Mouse (Mus musculus): ENCODE measurements around the gene Usp8.
A peak's percentile ranks its signal among the peaks of the same experiment; 100 is the strongest.

Usp8 gene

DNA sequence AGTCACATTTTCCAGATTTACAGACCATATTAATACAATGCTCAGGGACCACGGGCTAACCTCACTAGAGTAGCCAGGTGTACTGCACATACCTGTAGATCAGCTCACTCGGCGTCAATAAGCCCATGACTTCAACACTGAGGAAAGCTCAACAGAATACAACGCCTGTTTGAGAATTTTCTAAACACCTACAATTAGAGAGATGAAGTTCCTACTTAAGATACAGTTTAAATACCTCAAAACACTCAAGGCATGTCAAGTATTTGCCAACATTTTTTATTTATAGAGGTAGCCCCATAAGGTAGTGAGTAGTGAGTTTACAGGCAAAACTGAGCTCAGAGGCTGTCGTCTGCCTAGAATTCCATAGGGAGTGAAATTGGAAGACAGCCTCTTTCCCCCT lies 36.3 kb downstream of the Usp8 start:
- no peak for DNase-seq

DNA sequence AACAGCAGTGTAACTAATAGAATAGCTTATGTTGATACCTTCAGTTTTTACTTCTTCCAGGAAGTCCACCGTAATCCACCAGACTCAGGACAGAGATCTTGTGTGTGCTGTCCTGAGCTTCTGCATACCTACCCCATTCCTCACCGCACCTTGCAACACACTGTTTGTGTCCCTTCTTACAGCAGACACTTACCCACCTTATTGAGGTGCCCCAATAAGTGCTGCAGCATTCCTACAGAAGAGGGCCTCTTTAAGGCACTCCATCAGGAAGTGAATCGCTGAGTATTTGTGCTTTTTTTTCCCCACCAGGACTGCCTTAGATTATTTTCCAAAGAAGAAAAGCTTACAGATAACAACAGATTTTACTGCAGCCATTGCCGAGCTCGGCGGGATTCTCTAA lies 48.5 kb downstream of the Usp8 start:
- peak; percentile 48 to 64 for DNase-seq

DNA sequence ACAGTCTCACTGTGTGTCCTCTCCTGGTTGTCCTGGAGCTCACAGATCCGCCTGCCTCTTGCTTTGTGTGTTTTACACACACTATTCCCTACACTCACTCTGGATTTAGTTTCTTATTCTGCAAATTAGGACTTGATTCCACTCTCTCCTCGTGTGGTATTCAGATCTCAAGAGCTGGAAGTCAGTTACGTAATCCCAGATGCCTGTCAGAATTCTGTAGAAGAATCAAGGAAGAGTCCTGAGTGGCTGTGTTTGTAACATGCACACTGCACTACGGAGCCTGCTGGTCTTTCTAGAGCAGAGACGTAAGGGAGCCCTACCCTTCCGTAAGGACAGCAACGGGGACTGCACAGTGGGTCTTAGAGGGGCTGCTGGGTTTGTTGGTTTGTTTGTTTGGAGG lies 52.2 kb downstream of the Usp8 start:
- no peak for DNase-seq

- DNase-seq = no peak
These were observed 58.9 kb downstream of the Usp8 start for GRCm38 (mm10) chr2:126765867-126766582.

DNA sequence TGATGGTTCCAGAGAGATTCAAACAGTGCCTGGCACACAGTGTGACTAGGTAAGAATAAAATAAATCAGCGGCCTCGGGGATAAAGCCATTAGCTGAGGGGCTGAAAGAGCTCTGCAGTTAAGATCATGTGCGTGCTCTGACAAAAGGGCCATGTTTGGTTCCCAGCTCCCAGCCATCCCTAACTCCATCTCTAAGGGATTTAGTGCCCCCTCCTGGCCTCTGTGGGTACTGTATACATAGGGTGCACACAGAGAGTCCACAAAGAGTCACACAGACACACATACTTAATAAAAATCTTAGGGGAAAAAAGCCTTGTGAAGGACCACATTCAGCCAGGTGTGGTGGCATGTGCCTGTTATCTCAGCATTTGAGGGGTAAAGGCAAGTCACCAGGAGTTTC lies 60.5 kb downstream of the Usp8 start:
- DNase-seq = no peak

- DNase-seq = no peak
These were observed 61.1 kb downstream of the Usp8 start for GRCm38 (mm10) chr2:126768194-126768593.

- no peak for DNase-seq
These were observed 62.5 kb downstream of the Usp8 start for GRCm38 (mm10) chr2:126769431-126770181.

DNA sequence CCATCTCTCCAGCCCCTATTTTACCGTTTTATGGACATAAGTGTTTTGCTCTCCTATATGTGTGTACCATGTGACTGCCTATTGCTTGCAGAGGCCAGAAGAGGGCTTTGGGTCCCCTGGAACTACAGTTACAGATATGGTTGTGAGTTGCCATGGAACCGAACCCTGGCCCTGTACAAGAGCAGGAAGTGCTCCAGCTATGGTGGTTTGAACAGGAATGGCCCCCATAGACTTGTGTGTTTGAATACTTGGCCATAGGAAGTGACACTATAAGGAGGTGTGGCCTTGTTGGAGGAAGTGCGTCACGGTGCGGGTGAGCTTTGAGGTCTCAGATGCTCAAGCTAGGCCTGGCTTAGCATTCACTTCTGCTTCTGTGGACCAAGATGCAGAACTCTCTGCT lies 65.1 kb downstream of the Usp8 start:
- DNase-seq = no peak

- no peak for DNase-seq
These were observed 68.8 kb downstream of the Usp8 start for GRCm38 (mm10) chr2:126775951-126776350.

GRCm38 (mm10) chr2:126776416-126776815 lies 69.3 kb downstream of the Usp8 start:
- no peak for DNase-seq

- DNase-seq = no peak
These were observed 71.7 kb downstream of the Usp8 start for GRCm38 (mm10) chr2:126778806-126779205.

DNA sequence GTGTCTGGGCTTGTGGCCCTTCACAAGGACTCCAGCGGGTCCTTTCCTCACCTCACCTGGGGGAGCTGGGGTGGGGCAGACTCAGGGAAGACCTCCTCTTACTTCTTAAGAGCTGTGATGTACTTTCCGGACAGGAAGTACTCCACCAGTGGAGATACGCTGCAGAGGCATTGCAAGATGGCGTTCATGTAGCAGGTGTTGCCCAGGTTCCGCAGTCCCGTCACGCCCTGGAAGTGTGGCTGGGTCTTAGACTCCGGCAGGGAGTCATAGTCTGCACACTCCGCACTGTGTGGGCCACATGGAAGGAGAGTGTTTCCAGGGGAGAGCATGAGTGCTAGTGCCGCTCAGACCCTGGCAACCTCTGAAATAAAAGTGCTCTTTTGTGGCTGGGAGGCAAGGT lies 73.2 kb downstream of the Usp8 start:
- DNase-seq = no peak

GRCm38 (mm10) chr2:126781478-126781877 lies 74.3 kb downstream of the Usp8 start:
- DNase-seq = no peak

DNA sequence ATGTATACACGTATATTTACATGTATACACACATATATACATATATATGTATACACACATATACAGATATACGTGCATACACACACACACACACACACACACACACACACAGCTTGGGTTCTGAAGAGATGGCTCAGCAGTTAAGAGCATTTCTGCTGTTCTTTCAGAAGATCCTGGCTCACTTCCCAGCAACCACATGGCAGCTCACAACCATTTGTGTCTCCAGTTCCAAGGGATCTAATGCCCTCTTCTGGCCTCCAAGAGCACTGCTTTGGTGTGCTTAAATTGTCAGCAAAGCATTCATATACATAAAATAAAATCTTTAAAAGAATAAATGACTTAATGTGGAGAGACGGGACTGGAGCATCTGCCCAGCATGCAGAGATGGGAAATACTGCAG lies 75.3 kb downstream of the Usp8 start:
- DNase-seq = peak; percentile 47 to 69

- DNase-seq = no peak
These were observed 76.2 kb downstream of the Usp8 start, which contains the start of gene Usp50 for GRCm38 (mm10) chr2:126783370-126783769. Gene Usp50, minus strand, starts transcription at chr2:126783470.

GRCm38 (mm10) chr2:126787721-126788342 lies 80.7 kb downstream of the Usp8 start:
- DNase-seq = no peak

GRCm38 (mm10) chr2:126792611-126793010 lies 85.5 kb downstream of the Usp8 start:
- no peak for DNase-seq

- DNase-seq = no peak
These were observed 88.6 kb downstream of the Usp8 start for GRCm38 (mm10) chr2:126795708-126796107.

DNA sequence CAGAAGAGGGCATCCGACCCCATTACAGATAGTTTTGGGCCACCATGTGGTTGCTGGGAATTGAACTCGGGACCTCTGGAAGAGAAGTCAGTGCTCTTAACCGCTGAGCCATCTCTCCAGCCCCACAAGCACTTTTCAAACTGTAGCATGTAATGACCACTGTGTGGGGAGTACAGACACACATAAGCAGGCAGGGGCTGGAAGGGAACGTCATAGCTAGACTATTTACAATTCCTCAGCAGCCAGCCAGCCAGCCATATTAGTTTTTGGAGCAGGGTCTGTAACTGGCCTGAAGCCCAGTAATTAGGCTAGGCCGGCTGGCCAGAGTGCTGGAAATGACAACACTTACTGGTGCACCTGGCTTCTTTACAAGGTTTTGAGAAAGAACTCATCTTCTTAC lies 91.3 kb downstream of the Usp8 start:
- DNase-seq = no peak

DNA sequence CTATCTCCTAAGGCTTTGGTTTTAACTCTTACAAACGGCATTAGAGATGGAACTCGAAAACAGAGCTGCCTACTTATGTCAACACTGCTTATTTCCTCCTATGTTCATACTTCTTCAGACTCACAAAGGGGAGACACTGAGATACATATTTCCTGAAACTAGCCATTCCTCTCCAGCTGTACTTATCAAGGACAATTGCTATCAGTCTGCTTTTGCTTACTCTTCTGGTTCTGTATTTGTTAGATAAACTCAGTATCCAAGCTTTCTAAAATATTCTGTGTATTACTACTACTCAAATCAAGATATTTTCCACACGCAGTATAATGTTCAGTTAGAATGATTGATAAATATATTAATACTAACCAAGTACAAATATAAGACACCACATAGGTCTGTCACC lies 94.9 kb downstream of the Usp8 start:
- no peak for DNase-seq
